Mouse (Mus musculus): ENCODE data around the gene Cd28. TPM values are rescaled to one million over a fixed set of nuclear protein-coding genes. Genes with fewer than 3 reads are reported as not detected.
A peak's percentile ranks its signal among the peaks of the same experiment; 100 is the strongest.

The Cd28 gene
- polyA plus RNA-seq (2016; fragmentation: Nextera tagmentation; extraction: Ambion mirVana): 0.06 and 0.14 TPM in 2 replicates

- H3K27ac ChIP-seq: no peak within 1 kb of the TSS
Measured at GRCm38 (mm10) chr1:60716567-60716966, at the start of gene Cd28. Gene Cd28 (plus strand): TSS chr1:60716800.

GRCm38 (mm10) chr1:60667873-60668616, 48.6 kb upstream of the Cd28 start:
- Histone ChIP-seq H3K9me3 (replicated peaks) (no peaks in the 10 kb centered on the region), H3K27ac (0 out of 2 replicates have a peak overlapping the region, but pooled peaks have one; percentile 7), H3K9ac (0 out of 2 replicates have a peak overlapping the region, but pooled peaks have one; percentile 5), H3K36me3 (no peaks in the 10 kb centered on the region), H3K4me2 (replicated peaks) (no peak overlapping the region), H3K4me1 (peaks cover 3% of the 10 kb centered on the region), H3K27me3 (no peaks in the 10 kb centered on the region), H3K4me3 (no peak overlapping the region)
- no peak for ATAC-seq (ENCODE audit: low FRiP score)
- WGBS: 54% methylated on average over 17 of the region's 17 CpGs

More at GRCm38 (mm10) chr1:60716567-60716966, at the start of gene Cd28:
- ATAC-seq (ENCODE audit: low FRiP score): no peak
- WGBS: 94% methylated on average over 5 of the region's 5 CpGs
- Histone ChIP-seq H3K9me3 (replicated peaks) (no peaks in the 10 kb centered on the region), H3K27me3 (no peaks in the 10 kb centered on the region), H3K9ac (no peak within 1 kb of the TSS), H3K4me3 (no peak within 1 kb of the TSS), H3K4me2 (replicated peaks) (no peak within 1 kb of the TSS), H3K36me3 (no peaks in the 10 kb centered on the region), H3K4me1 (no peaks in the 10 kb centered on the region)

GRCm38 (mm10) chr1:60669048-60669447, 47.6 kb upstream of the Cd28 start:
- Histone ChIP-seq H3K4me1 (peaks cover 3% of the 10 kb centered on the region), H3K27ac (no peak overlapping the region), H3K27me3 (no peaks in the 10 kb centered on the region), H3K9ac (no peak overlapping the region), H3K9me3 (replicated peaks) (no peaks in the 10 kb centered on the region), H3K4me2 (replicated peaks) (no peak overlapping the region), H3K4me3 (no peak overlapping the region), H3K36me3 (no peaks in the 10 kb centered on the region)
- WGBS: 81% methylated on average over 9 of the region's 9 CpGs
- ATAC-seq (ENCODE audit: low FRiP score): no peak

- H3K9me3 ChIP-seq (replicated peaks): no peaks in the 10 kb centered on the region
- H3K27me3 ChIP-seq: no peaks in the 10 kb centered on the region
- H3K4me2 ChIP-seq (replicated peaks): no peak overlapping the region
- 97% methylated on average over 2 of the region's 2 CpGs for WGBS
- H3K9ac ChIP-seq: no peak overlapping the region
- no peak overlapping the region for H3K4me3 ChIP-seq
- H3K4me1 ChIP-seq: peaks cover 3% of the 10 kb centered on the region
- no peak overlapping the region for H3K27ac ChIP-seq
- ATAC-seq (ENCODE audit: low FRiP score): no peak
- no peaks in the 10 kb centered on the region for H3K36me3 ChIP-seq
Measured at GRCm38 (mm10) chr1:60669664-60670063, 46.9 kb upstream of the Cd28 start.

GRCm38 (mm10) chr1:60670172-60670571, 46.4 kb upstream of the Cd28 start:
- Histone ChIP-seq H3K9me3 (replicated peaks) (no peaks in the 10 kb centered on the region), H3K27me3 (no peaks in the 10 kb centered on the region), H3K4me3 (no peak overlapping the region), H3K4me1 (peaks cover 3% of the 10 kb centered on the region), H3K4me2 (replicated peaks) (no peak overlapping the region), H3K27ac (no peak overlapping the region), H3K36me3 (no peaks in the 10 kb centered on the region), H3K9ac (no peak overlapping the region)
- ATAC-seq (ENCODE audit: low FRiP score): no peak
- WGBS: 81% methylated on average over 5 of the region's 5 CpGs

GRCm38 (mm10) chr1:60683766-60684165, 32.8 kb upstream of the Cd28 start:
- 89% methylated on average over 4 of the region's 4 CpGs for WGBS
- no peak overlapping the region for H3K4me3 ChIP-seq
- no peak for ATAC-seq (ENCODE audit: low FRiP score)

GRCm38 (mm10) chr1:60696115-60696895, 20.3 kb upstream of the Cd28 start:
- 81% methylated on average over 3 of the region's 3 CpGs for WGBS
- H3K27ac ChIP-seq: no peak overlapping the region
- no peak for ATAC-seq (ENCODE audit: low FRiP score)
- no peak overlapping the region for H3K4me2 ChIP-seq (replicated peaks)
- no peaks in the 10 kb centered on the region for H3K9me3 ChIP-seq (replicated peaks)
- H3K27me3 ChIP-seq: no peaks in the 10 kb centered on the region
- H3K4me1 ChIP-seq: no peaks in the 10 kb centered on the region
- no peak overlapping the region for H3K9ac ChIP-seq
- H3K4me3 ChIP-seq: no peak overlapping the region
- no peaks in the 10 kb centered on the region for H3K36me3 ChIP-seq

More at GRCm38 (mm10) chr1:60683766-60684165, 32.8 kb upstream of the Cd28 start:
- Histone ChIP-seq H3K27me3 (no peaks in the 10 kb centered on the region), H3K4me1 (no peaks in the 10 kb centered on the region), H3K36me3 (no peaks in the 10 kb centered on the region), H3K4me2 (replicated peaks) (no peak overlapping the region), H3K9ac (no peak overlapping the region), H3K9me3 (replicated peaks) (no peaks in the 10 kb centered on the region), H3K27ac (no peak overlapping the region)

GRCm38 (mm10) chr1:60702641-60703040, 14.0 kb upstream of the Cd28 start:
- Histone ChIP-seq H3K36me3 (no peaks in the 10 kb centered on the region), H3K4me2 (replicated peaks) (no peak overlapping the region), H3K27me3 (no peaks in the 10 kb centered on the region), H3K4me1 (no peaks in the 10 kb centered on the region), H3K27ac (no peak overlapping the region), H3K4me3 (no peak overlapping the region), H3K9me3 (replicated peaks) (no peaks in the 10 kb centered on the region), H3K9ac (no peak overlapping the region)
- ATAC-seq (ENCODE audit: low FRiP score): no peak
- 49% methylated on average over 2 of the region's 2 CpGs for WGBS

GRCm38 (mm10) chr1:60713238-60713637, 3.4 kb upstream of the Cd28 start:
- H3K9me3 ChIP-seq (replicated peaks): no peaks in the 10 kb centered on the region
- no peak overlapping the region for H3K27ac ChIP-seq
- H3K27me3 ChIP-seq: no peaks in the 10 kb centered on the region
- H3K9ac ChIP-seq: no peak overlapping the region
- no peaks in the 10 kb centered on the region for H3K36me3 ChIP-seq
- no peak overlapping the region for H3K4me3 ChIP-seq
- H3K4me2 ChIP-seq (replicated peaks): no peak overlapping the region
- no peaks in the 10 kb centered on the region for H3K4me1 ChIP-seq
- 74% methylated on average over 3 of the region's 3 CpGs for WGBS
- no peak for ATAC-seq (ENCODE audit: low FRiP score)

- 76% methylated on average over 8 of the region's 8 CpGs for WGBS
- H3K4me2 ChIP-seq (replicated peaks): no peak overlapping the region
- H3K4me3 ChIP-seq: no peak overlapping the region
- no peak overlapping the region for H3K27ac ChIP-seq
- no peaks in the 10 kb centered on the region for H3K36me3 ChIP-seq
- H3K27me3 ChIP-seq: no peaks in the 10 kb centered on the region
- H3K9ac ChIP-seq: no peak overlapping the region
- no peaks in the 10 kb centered on the region for H3K9me3 ChIP-seq (replicated peaks)
- no peak for ATAC-seq (ENCODE audit: low FRiP score)
- no peaks in the 10 kb centered on the region for H3K4me1 ChIP-seq
Measured at GRCm38 (mm10) chr1:60715651-60716196, 876 bp upstream of the Cd28 start.

- H3K9ac ChIP-seq: no peak overlapping the region
- no peak for ATAC-seq (ENCODE audit: low FRiP score)
- no peak overlapping the region for H3K4me3 ChIP-seq
- no peak overlapping the region for H3K27ac ChIP-seq
- H3K27me3 ChIP-seq: no peaks in the 10 kb centered on the region
- H3K9me3 ChIP-seq (replicated peaks): no peaks in the 10 kb centered on the region
- H3K36me3 ChIP-seq: no peaks in the 10 kb centered on the region
- H3K4me1 ChIP-seq: no peaks in the 10 kb centered on the region
- no peak overlapping the region for H3K4me2 ChIP-seq (replicated peaks)
- 89% methylated on average over 4 of the region's 4 CpGs for WGBS
Measured at GRCm38 (mm10) chr1:60718580-60718979, 2.0 kb downstream of the Cd28 start.

GRCm38 (mm10) chr1:60723555-60723954, 7.0 kb downstream of the Cd28 start:
- no peak overlapping the region for H3K4me3 ChIP-seq
- no peak overlapping the region for H3K4me2 ChIP-seq (replicated peaks)
- no peaks in the 10 kb centered on the region for H3K27me3 ChIP-seq
- H3K27ac ChIP-seq: no peak overlapping the region
- H3K36me3 ChIP-seq: no peaks in the 10 kb centered on the region
- ATAC-seq (ENCODE audit: low FRiP score): no peak
- 96% methylated on average over 3 of the region's 3 CpGs for WGBS
- H3K4me1 ChIP-seq: no peaks in the 10 kb centered on the region
- H3K9me3 ChIP-seq (replicated peaks): no peaks in the 10 kb centered on the region
- H3K9ac ChIP-seq: no peak overlapping the region

All from hindbrain, embryonic 12.5 days (tissue).